Mouse (Mus musculus) hindbrain, postnatal 0 days (tissue): Measurements from ENCODE around the gene Fam102b. TPM values are rescaled to one million over a fixed set of nuclear protein-coding genes. Genes with fewer than 3 reads are reported as not detected.

Experiments used
- ATAC-seq: fragments of 200-750 bp; cut with Nextera tagmentation; 2 replicates; pipeline ENCODE4 v1.8.0; 2017; ENCODE audit warnings: mild to moderate bottlenecking, moderate TSS enrichment, moderate library complexity
- DNase-seq: peaks from one replicate; pipeline ENCODE4 v3.0.0-alpha.2; 2015; ENCODE audit warnings: low spot score
- H3K27ac ChIP-seq: fragments of 300-500 bp; sonication (generic); 2 replicates; pipeline ENCODE4 v1.5.1; 2014; ENCODE audit warnings: mild to moderate bottlenecking
- H3K27me3 ChIP-seq: fragments of 300-500 bp; sonication (generic); 2 replicates; pipeline ENCODE4 v1.6.1; 2014; ENCODE audit warnings: low read length, mixed read lengths; ENCODE audit not compliant: insufficient read depth
- H3K36me3 ChIP-seq: fragments of 300-500 bp; sonication (generic); 2 replicates; pipeline ENCODE4 v1.6.1; 2014; ENCODE audit warnings: low read length, mixed read lengths; ENCODE audit not compliant: insufficient read depth
- H3K4me1 ChIP-seq: fragments of 300-500 bp; sonication (generic); 2 replicates; pipeline ENCODE4 v1.6.1; 2014; ENCODE audit warnings: antibody characterized with exemption, low read length, mixed read lengths; ENCODE audit not compliant: insufficient read depth
- H3K4me2 ChIP-seq: fragments of 300-500 bp; sonication (generic); 2 replicates; pipeline ENCODE4 v1.6.1; 2014; ENCODE audit warnings: low read depth, mild to moderate bottlenecking, low read length, moderate library complexity, mixed read lengths
- H3K4me3 ChIP-seq: fragments of 300-500 bp; sonication (generic); 2 replicates; pipeline ENCODE4 v1.5.1; 2014; ENCODE audit warnings: low read length
- H3K9ac ChIP-seq: fragments of 300-500 bp; sonication (generic); replicated peaks from 2 replicates; pipeline ENCODE4 v1.6.1; 2014; ENCODE audit warnings: mild to moderate bottlenecking, low read length, moderate library complexity, mixed read lengths
- H3K9me3 ChIP-seq: fragments of 300-500 bp; sonication (generic); 2 replicates; pipeline ENCODE4 v1.6.1; 2016; ENCODE audit warnings: low read length, mixed read lengths
- CTCF ChIP-seq: IDR thresholded peaks from 2 replicates; pipeline ENCODE4 v1.5.1; 2016; ENCODE audit warnings: antibody characterized with exemption, control low read depth, low read depth
- WGBS: fragments of 180-500 bp; shearing (Covaris S2); extraction: QIAGEN DNeasy Blood & Tissue Kit; methylation state at CpG from one replicate; pipeline ENCODE4 v1.1.7; 2014; 5-methylcytosine and 5-hydroxymethylcytosine counted together
- polyA plus RNA-seq: library from polyadenylated mRNA; unstranded; fragments of >200 nt; fragmentation: Nextera tagmentation; extraction: Ambion mirVana; gene quantifications from 2 replicates; pipeline ENCODE4 v1.2.1, GENCODE M21; 2015
- total RNA-seq: library from RNA; depleted of rRNA; stranded (reverse); fragments of >200 nt; gene quantifications from 2 replicates; pipeline ENCODE4 v1.2.3, GENCODE M21; 2014

The Fam102b gene
- total and polyA plus RNA-seq, 2 experiments from 2014 or later: 23.7 to 64.4 TPM

DNA sequence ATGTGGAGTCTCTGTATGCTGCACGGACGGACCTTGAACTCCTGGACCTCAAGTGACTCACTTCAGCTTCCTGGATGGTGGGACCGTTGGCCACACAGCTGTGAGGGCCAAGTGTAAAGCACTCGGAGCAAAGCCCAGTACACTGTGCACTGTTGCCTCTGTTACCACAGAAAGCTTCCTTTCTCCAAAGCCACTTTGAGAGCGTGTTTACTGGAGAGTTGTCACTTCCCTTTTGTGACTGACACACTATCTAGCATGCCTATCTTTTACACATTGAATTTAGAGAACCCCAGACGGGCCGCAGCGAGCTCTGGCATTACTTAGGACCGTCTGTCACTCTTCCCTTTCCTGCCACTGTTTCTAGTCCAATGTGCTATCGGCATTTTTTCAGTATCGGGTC is 30.1 kb downstream of the Fam102b start:
- H3K9ac ChIP-seq: no peak overlapping the region
- no peak overlapping the region for H3K4me2 ChIP-seq
- peaks cover 5% of the 10 kb centered on the region; the same call in 1 of the 2 replicates for H3K36me3 ChIP-seq
- no peak for ATAC-seq
- WGBS: 84% methylated on average over 11 of the region's 11 CpGs
- no peaks in the 10 kb centered on the region for H3K27me3 ChIP-seq
- H3K4me1 ChIP-seq: no peaks in the 10 kb centered on the region
- TF ChIP-seq CTCF: no peak
- H3K4me3 ChIP-seq: no peak overlapping the region
- no peak overlapping the region for H3K27ac ChIP-seq
- DNase-seq: no peak
- no peaks in the 10 kb centered on the region for H3K9me3 ChIP-seq

DNA sequence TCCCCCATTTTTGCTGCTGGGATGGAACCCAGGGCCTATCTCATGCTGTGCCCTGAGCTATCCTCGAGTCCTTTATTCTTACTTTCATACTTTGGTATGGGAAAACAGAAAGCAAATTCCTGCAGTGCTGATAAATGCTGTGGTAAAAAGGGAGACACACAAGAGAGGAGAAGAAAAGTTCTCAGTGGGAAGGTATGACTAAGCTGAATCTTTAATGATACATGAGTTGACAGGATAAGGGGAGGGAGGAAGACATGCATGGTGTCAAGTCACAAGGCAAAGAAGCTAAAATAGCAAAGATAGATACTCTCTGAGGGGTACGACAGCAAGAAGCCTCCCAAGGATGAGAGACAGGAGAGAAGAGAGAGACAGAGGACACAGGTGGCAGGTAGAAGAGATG is 32.0 kb downstream of the Fam102b start:
- no peak overlapping the region for H3K9ac ChIP-seq
- ATAC-seq (no peak), DNase-seq (no peak)
- no peaks in the 10 kb centered on the region; the same call in 1 of the 2 replicates for H3K36me3 ChIP-seq
- H3K27me3 ChIP-seq: no peaks in the 10 kb centered on the region
- 89% methylated on average over 2 of the region's 2 CpGs for WGBS
- TF ChIP-seq CTCF: no peak
- no peak overlapping the region for H3K4me3 ChIP-seq
- no peaks in the 10 kb centered on the region for H3K9me3 ChIP-seq
- H3K4me2 ChIP-seq: no peak overlapping the region
- no peaks in the 10 kb centered on the region for H3K4me1 ChIP-seq
- H3K27ac ChIP-seq: no peak overlapping the region

DNA sequence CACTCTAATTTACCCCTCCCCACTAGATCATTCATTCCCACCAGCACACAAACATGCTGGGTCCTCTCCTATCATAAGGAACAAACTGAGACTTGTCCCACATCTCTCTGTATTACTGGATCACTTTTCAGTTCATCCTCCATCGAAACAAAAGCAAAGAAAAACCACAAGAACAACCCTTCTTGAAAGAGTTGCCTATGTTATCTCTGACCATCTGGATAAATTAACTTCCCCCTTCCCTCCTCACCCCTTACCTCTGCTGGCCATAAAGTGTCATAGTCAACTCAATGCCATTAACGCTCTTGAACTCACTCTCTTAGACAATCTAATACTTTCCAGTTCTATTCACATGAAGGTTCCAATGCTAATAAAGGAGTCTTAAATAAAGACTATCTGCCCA is 32.9 kb downstream of the Fam102b start:
- no peak for TF ChIP-seq CTCF
- Histone ChIP-seq H3K27ac (no peak overlapping the region), H3K27me3 (no peaks in the 10 kb centered on the region), H3K9ac (no peak overlapping the region), H3K36me3 (peaks cover under 1% of the 10 kb centered on the region; the same call in 1 of the 2 replicates), H3K4me1 (no peaks in the 10 kb centered on the region), H3K4me3 (no peak overlapping the region), H3K4me2 (no peak overlapping the region), H3K9me3 (no peaks in the 10 kb centered on the region)
- no peak for DNase-seq
- WGBS: 94% methylated on average over 2 of the region's 2 CpGs
- no peak for ATAC-seq

DNA sequence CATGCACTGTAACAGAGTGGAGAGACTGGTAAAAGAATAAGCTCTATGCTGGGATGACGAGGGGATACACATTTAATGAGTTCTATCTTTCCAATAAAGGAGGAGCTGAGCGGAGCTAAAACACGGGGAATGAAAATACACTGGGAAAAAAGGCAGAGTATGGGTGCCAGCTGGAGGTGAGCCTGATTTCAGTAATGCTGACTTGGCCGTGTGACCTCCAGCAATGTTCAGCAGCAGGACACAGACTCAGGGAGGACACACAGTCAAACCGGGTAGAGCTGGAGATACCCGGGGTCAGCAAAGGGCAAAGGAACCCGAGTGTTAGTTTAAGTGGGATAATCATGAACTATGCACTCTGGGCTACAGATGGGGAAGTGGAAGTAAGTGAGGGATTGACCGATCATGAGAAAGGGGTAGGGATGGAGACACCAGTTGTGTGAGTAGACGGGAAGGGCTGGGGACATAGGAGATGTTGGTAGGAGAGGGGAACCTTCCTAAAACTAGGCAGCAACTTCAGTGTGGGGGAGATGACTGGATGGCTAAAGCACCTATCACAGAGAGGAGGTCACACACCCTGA is 37.3 kb downstream of the Fam102b start:
- 83% methylated on average over 9 of the region's 9 CpGs for WGBS
- Histone ChIP-seq H3K4me1 (no peaks in the 10 kb centered on the region), H3K27ac (no peak overlapping the region), H3K4me2 (no peak overlapping the region), H3K27me3 (no peaks in the 10 kb centered on the region), H3K36me3 (peaks cover 15% of the 10 kb centered on the region; the same call in 1 of the 2 replicates), H3K9ac (no peak overlapping the region), H3K9me3 (no peaks in the 10 kb centered on the region), H3K4me3 (no peak overlapping the region)
- DNase-seq (no peak), ATAC-seq (no peak)
- no peak for TF ChIP-seq CTCF

DNA sequence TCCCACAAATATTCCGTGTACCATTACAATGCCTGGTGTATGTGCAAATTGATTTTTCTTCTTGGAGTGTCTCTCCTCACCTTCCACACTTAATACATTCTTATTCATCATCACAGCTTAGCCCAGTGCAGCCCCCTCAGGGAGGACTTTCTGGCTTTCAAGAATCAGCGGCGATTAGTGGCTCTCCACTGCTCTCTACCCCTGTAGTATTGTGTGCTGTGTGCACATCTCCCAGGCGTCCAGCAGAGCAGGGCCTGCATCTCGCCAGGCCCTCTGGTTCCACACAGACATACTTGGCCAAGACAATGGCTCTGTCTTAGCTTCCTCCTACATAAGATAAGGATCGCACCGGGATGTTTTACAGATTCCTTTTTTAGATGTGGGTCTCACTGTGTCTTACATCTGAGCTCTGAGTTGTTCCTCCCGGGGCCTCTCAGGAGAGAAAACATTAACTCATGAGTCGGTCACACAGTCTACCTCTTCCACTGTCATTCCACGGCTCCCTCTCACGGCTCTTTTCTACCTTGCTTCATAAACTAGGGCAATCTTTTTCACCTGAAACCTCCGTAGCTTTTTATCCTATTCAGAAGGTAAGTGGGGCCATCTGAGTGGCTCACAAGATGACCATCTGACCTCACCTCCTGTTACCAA is 40.3 kb downstream of the Fam102b start:
- 41% methylated on average over 12 of the region's 12 CpGs for WGBS
- Histone ChIP-seq H3K4me1 (no peaks in the 10 kb centered on the region), H3K4me3 (no peak overlapping the region), H3K9ac (no peak overlapping the region), H3K27ac (peak overlapping the region; percentile 65; the same call in 1 of the 2 replicates), H3K27me3 (no peaks in the 10 kb centered on the region), H3K4me2 (no peak overlapping the region), H3K9me3 (no peaks in the 10 kb centered on the region), H3K36me3 (peaks cover 15% of the 10 kb centered on the region; the same call in 1 of the 2 replicates)
- DNase-seq: no peak
- no peak for TF ChIP-seq CTCF
- peak; percentile 76 for ATAC-seq

DNA sequence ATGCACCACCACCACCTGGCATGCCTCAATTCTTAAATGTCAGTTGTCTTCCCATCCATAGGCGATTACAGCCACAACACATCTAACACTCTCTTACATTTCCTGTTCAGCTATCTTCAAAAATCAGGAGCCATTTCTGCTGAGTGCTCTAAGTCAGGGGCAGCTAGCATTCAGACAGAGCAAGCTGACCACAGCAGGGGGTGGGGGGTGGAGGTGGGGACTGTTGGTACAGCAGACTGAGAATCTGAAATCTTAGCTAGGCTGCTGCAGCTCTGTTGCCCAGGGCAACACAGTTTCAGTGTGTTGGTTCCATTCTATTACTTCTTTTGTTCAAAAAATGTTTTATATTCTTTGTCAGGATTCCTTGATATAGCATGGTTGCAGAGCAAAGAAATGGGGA is 40.9 kb downstream of the Fam102b start:
- Histone ChIP-seq H3K9me3 (no peaks in the 10 kb centered on the region), H3K27ac (peak overlapping the region; percentile 65; the same call in 1 of the 2 replicates), H3K9ac (no peak overlapping the region), H3K27me3 (no peaks in the 10 kb centered on the region), H3K4me2 (no peak overlapping the region), H3K4me3 (no peak overlapping the region), H3K36me3 (peaks cover 15% of the 10 kb centered on the region; the same call in 1 of the 2 replicates), H3K4me1 (no peaks in the 10 kb centered on the region)
- DNase-seq: peak; percentile 44
- WGBS: 64% methylated on average over 1 of the region's 1 CpGs
- peak; percentile 49; the same call in 1 of the 2 replicates for ATAC-seq
- TF ChIP-seq CTCF: no peak

DNA sequence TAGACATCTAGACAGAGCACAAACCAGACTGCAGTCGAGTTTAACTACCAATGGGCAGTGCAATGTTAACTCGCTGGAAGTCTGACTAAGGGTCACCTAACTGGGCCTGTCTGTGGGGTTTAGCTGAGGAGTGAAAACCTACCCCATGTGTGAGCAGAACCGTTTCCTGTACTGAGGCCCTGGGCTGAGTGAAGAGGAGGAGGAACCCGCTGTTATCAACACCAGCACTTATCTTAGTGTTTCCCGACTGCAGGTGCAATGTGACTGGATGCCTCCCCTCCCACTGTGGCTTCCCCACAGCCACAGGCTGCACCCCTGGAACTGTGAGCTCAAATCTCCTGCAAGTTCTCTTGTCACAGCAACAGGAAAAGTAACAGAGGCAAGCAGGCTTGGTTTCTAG is 43.4 kb downstream of the Fam102b start:
- H3K36me3 ChIP-seq: peaks cover 25% of the 10 kb centered on the region; the same call in 1 of the 2 replicates
- no peak for TF ChIP-seq CTCF
- no peaks in the 10 kb centered on the region for H3K9me3 ChIP-seq

More for the DNA sequence above, 43.4 kb downstream of the Fam102b start:
- H3K4me2 ChIP-seq: no peak overlapping the region
- ATAC-seq (no peak), DNase-seq (no peak)
- no peak overlapping the region for H3K27ac ChIP-seq
- H3K9ac ChIP-seq: no peak overlapping the region
- H3K4me3 ChIP-seq: no peak overlapping the region
- no peaks in the 10 kb centered on the region for H3K27me3 ChIP-seq
- WGBS: 87% methylated on average over 5 of the region's 5 CpGs
- H3K4me1 ChIP-seq: no peaks in the 10 kb centered on the region
